In the genomic region with DNA sequence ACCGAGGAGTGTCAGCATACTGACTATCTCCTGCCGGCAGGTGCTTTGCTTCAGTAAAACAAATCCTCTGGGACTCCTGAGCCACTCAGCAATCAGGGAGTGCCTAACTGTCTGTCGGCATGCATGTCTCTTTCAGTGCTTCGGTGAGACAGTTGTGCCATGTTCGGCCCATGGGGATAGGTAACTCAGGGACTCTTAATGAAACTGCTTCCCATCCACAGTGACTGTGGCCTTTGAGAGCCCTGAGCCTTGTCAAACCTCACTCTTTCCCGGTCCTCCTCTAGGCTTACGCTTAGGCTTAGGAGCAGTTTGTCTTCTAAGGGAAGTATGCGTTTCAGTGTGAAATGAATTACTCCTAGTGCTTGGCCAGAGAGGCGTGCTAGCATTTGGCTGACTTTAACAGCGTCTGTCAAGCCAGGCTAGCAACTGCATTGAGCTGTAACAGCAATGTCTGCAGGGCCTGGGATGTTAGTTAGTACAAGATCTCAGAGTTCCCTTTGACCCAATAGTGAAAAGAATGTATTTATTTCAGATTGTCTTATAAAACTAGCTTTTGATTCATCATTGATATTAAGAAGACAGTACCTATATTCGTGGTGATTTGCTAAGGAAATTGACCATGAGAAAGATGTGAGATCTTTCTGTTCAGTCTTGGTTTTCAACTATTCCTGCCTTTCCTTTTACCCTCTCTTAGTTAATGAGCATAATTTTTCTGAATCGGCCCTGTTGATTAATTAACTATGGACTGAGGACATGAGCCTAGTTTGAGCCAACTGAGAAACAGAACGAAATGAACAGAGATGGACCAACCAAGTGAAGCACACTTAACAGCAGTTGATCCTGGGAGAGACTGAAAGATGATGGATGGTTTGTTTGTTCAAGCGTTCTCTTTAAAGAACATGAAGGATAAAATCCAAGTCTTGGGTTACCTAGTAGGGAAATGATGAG, we compare ENCODE assay signal across 12 mouse cellular contexts. TPM values are rescaled to one million over a fixed set of nuclear protein-coding genes. Genes with fewer than 3 reads are reported as not detected.
DNase-seq lines count a peak whose midpoint lies in the region; ATAC-seq and TF ChIP-seq lines count a peak whose summit lies in the region.
"Had no signal": no experiment of that assay in that cellular context is flagged by ENCODE, and none has a peak within 500 bp of the region (broad histone marks: within the 10 kb centered on the region; RNA-seq: fewer than 3 reads in every experiment).

No protein-coding gene starts in this region.

- peak overlapping the region; percentile 41; the same call in 1 of the 2 replicates for H3K4me2 ChIP-seq in heart, embryonic 12.5 days
- H3K4me2 ChIP-seq in midbrain, embryonic 16.5 days (ENCODE audit: low read length) = no peak overlapping the region
- peak overlapping the region; percentile 95 for H3K4me2 ChIP-seq in hindbrain, embryonic 14.5 days (replicated peaks)
- peak overlapping the region; percentile 96 for H3K4me2 ChIP-seq in neural tube, embryonic 13.5 days

- ATAC-seq in heart, embryonic 12.5 days (ENCODE audit: insufficient number of reproducible peaks, low FRiP score) = no peak
- no peak for ATAC-seq in midbrain, embryonic 16.5 days
- ATAC-seq in hindbrain, embryonic 14.5 days (ENCODE audit: low FRiP score) = no peak
- no peak for ATAC-seq in neural tube, embryonic 13.5 days (ENCODE audit: low read depth)
- ATAC-seq: liver, postnatal 0 days had no signal

- no peaks in the 10 kb centered on the region for H3K36me3 ChIP-seq in heart, embryonic 12.5 days
- no peaks in the 10 kb centered on the region for H3K36me3 ChIP-seq in heart, adult 2 months (ENCODE audit: control insufficient read depth, insufficient read depth, low read length)
- H3K36me3 ChIP-seq in midbrain, embryonic 10.5 days = peaks cover 5% of the 10 kb centered on the region
- no peaks in the 10 kb centered on the region for H3K36me3 ChIP-seq in midbrain, embryonic 16.5 days (ENCODE audit: control insufficient read depth, insufficient read depth, low read length)
- no peaks in the 10 kb centered on the region for H3K36me3 ChIP-seq in hindbrain, embryonic 14.5 days (replicated peaks; ENCODE audit: control insufficient read depth, insufficient read depth)
- no peaks in the 10 kb centered on the region for H3K36me3 ChIP-seq in neural tube, embryonic 13.5 days

- peaks cover 11% of the 10 kb centered on the region for H3K27me3 ChIP-seq in heart, embryonic 12.5 days (replicated peaks)
- H3K27me3 ChIP-seq in heart, adult 2 months (ENCODE audit: control insufficient read depth, insufficient read depth, low read length) = no peaks in the 10 kb centered on the region
- peaks cover 29% of the 10 kb centered on the region for H3K27me3 ChIP-seq in midbrain, embryonic 10.5 days (ENCODE audit: low read depth, poor library complexity, severe bottlenecking)
- H3K27me3 ChIP-seq in midbrain, embryonic 16.5 days (ENCODE audit: control insufficient read depth, insufficient read depth, low read depth, low read length) = peaks cover 11% of the 10 kb centered on the region
- H3K27me3 ChIP-seq in hindbrain, embryonic 14.5 days (ENCODE audit: control insufficient read depth, insufficient read depth, low read length) = peaks cover 17% of the 10 kb centered on the region
- 0 out of 2 replicates have a peak, but pooled peaks cover 8% of the 10 kb centered on the region for H3K27me3 ChIP-seq in neural tube, embryonic 13.5 days
- H3K27me3 ChIP-seq: CH12.LX had no signal

- no peak overlapping the region for H3K27ac ChIP-seq in heart, embryonic 12.5 days (ENCODE audit: poor library complexity, severe bottlenecking)
- no peak overlapping the region for H3K27ac ChIP-seq in heart, adult 2 months
- H3K27ac ChIP-seq in midbrain, embryonic 10.5 days (replicated peaks) = no peak overlapping the region
- H3K27ac ChIP-seq in midbrain, embryonic 16.5 days (ENCODE audit: low read length) = no peak overlapping the region
- no peak overlapping the region for H3K27ac ChIP-seq in hindbrain, embryonic 14.5 days
- H3K27ac ChIP-seq in neural tube, embryonic 13.5 days (replicated peaks) = peak overlapping the region; percentile 35; the same call in 1 of the 2 replicates

- 0 out of 2 replicates have a peak overlapping the region, but pooled peaks have one; percentile 3 for H3K4me3 ChIP-seq in heart, embryonic 12.5 days
- no peak overlapping the region for H3K4me3 ChIP-seq in heart, adult 2 months
- peak overlapping the region; percentile 75; the same call in 1 of the 2 replicates for H3K4me3 ChIP-seq in midbrain, embryonic 10.5 days
- no peak overlapping the region for H3K4me3 ChIP-seq in midbrain, embryonic 16.5 days (ENCODE audit: low read depth, low read length)
- peak overlapping the region; percentile 49; the same call in 1 of the 2 replicates for H3K4me3 ChIP-seq in hindbrain, embryonic 14.5 days (replicated peaks; ENCODE audit: low read length)
- H3K4me3 ChIP-seq in neural tube, embryonic 13.5 days = peak overlapping the region; percentile 68
- H3K4me3 ChIP-seq: megakaryocyte, embryonic 14.5 days had no signal

- H3K79me2 ChIP-seq in heart, adult 2 months (replicated peaks; ENCODE audit: control insufficient read depth, insufficient read depth, low read length) = no peaks in the 10 kb centered on the region

- WGBS in heart, embryonic 12.5 days = 71% methylated on average over 14 of the region's 14 CpGs
- 80% methylated on average over 14 of the region's 14 CpGs for WGBS in heart, adult 2 months
- WGBS in midbrain, embryonic 10.5 days = 73% methylated on average over 14 of the region's 14 CpGs
- WGBS in midbrain, embryonic 16.5 days = 73% methylated on average over 14 of the region's 14 CpGs
- 66% methylated on average over 14 of the region's 14 CpGs for WGBS in hindbrain, embryonic 14.5 days
- WGBS in neural tube, embryonic 13.5 days = 58% methylated on average over 14 of the region's 14 CpGs

- DNase-seq in heart, adult 2 months = no peak
- no peak for DNase-seq in midbrain, embryonic 10.5 days (ENCODE audit: low spot score)
- no peak for DNase-seq in hindbrain, embryonic 14.5 days (ENCODE audit: low spot score)
- DNase-seq in adrenal gland, adult 2 months = no peak
- no peak for DNase-seq in urinary bladder, postnatal 10 days (ENCODE audit: low spot score)
- DNase-seq: liver, postnatal 0 days had no signal

- peaks cover 5% of the 10 kb centered on the region for H3K4me1 ChIP-seq in heart, embryonic 12.5 days (replicated peaks)
- H3K4me1 ChIP-seq in heart, adult 2 months (ENCODE audit: control insufficient read depth, insufficient read depth, low read length) = peaks cover 1% of the 10 kb centered on the region
- H3K4me1 ChIP-seq in midbrain, embryonic 10.5 days = peaks cover 32% of the 10 kb centered on the region
- H3K4me1 ChIP-seq in midbrain, embryonic 16.5 days (ENCODE audit: control insufficient read depth, insufficient read depth, low read length) = peaks cover 14% of the 10 kb centered on the region; the same call in 1 of the 2 replicates
- 0 out of 2 replicates have a peak, but pooled peaks cover 4% of the 10 kb centered on the region for H3K4me1 ChIP-seq in hindbrain, embryonic 14.5 days (replicated peaks; ENCODE audit: control insufficient read depth, insufficient read depth, low read length)
- H3K4me1 ChIP-seq in neural tube, embryonic 13.5 days (replicated peaks) = peaks cover 26% of the 10 kb centered on the region

- no peak for TF ChIP-seq EP300 in heart, adult 2 months (IDR thresholded peaks at IDR 0.05; ENCODE audit: insufficient read depth, low read depth, low read length)

- intact Hi-C loops in heart, adult 2 months (cut with DNase I) = loop anchor here (5.0 kb wide), 1 partner anchor 87 kb away; no protein-coding TSS in a partner anchor

- no peak for TF ChIP-seq POLR2A in heart, adult 2 months (IDR thresholded peaks at IDR 0.05; ENCODE audit: insufficient read depth, low read depth, low read length)

- H3K9me3 ChIP-seq in heart, embryonic 12.5 days (replicated peaks) = peaks cover 5% of the 10 kb centered on the region
- peaks cover 5% of the 10 kb centered on the region; the same call in 1 of the 2 replicates for H3K9me3 ChIP-seq in midbrain, embryonic 10.5 days (replicated peaks)
- H3K9me3 ChIP-seq in midbrain, embryonic 16.5 days (replicated peaks; ENCODE audit: control insufficient read depth, low read length, poor library complexity, severe bottlenecking) = no peaks in the 10 kb centered on the region
- H3K9me3 ChIP-seq in hindbrain, embryonic 14.5 days (ENCODE audit: control insufficient read depth, low read length) = no peaks in the 10 kb centered on the region
- no peaks in the 10 kb centered on the region for H3K9me3 ChIP-seq in neural tube, embryonic 13.5 days

- TF ChIP-seq CTCF in heart, adult 2 months (IDR thresholded peaks at IDR 0.05) = no peak

- no peak overlapping the region for H3K9ac ChIP-seq in heart, embryonic 12.5 days
- no peak overlapping the region for H3K9ac ChIP-seq in heart, adult 2 months (ENCODE audit: low read depth, low read length)
- H3K9ac ChIP-seq in midbrain, embryonic 16.5 days (ENCODE audit: low read depth, low read length) = no peak overlapping the region
- H3K9ac ChIP-seq in hindbrain, embryonic 14.5 days = no peak overlapping the region
- no peak overlapping the region for H3K9ac ChIP-seq in neural tube, embryonic 13.5 days
- H3K9ac ChIP-seq: liver, postnatal 0 days had no signal

RNA-seq across cellular contexts. Expression of a gene that starts 2.7 kb away (rescaled TPM):
- 8.7 and 9.4 TPM in 2 replicates for polyA plus RNA-seq in heart, embryonic 12.5 days (2016; fragmentation: Nextera tagmentation; extraction: Ambion mirVana)
- total RNA-seq in heart, adult 2 months (2021) = 1 to 10 TPM; 5.7 to 6.0 TPM
- 2.8 and 4.6 TPM in 2 replicates for polyA plus RNA-seq in heart, adult 2 months (2012; rRNA removed)
- polyA plus RNA-seq in midbrain, embryonic 10.5 days (2016; fragmentation: Nextera tagmentation; extraction: Ambion mirVana) = 13.3 and 21.7 TPM in 2 replicates
- 2.2 and 5.1 TPM in 2 replicates for polyA plus RNA-seq in midbrain, embryonic 16.5 days (2015; fragmentation: Nextera tagmentation; extraction: Ambion mirVana)
- polyA plus RNA-seq in hindbrain, embryonic 14.5 days (2014; fragmentation: Nextera tagmentation; extraction: Ambion mirVana) = 16.6 and 19.1 TPM in 2 replicates
- polyA plus RNA-seq in neural tube, embryonic 13.5 days (2015; fragmentation: Nextera tagmentation; extraction: Ambion mirVana) = 25.6 and 26.0 TPM in 2 replicates
- 100 to 1,000 TPM in 1 of 2 experiments, 1 to 10 TPM in 1; 5.5 to 245 TPM for total RNA-seq in adrenal gland, adult 2 months (2021)
- polyA plus RNA-seq in adrenal gland, adult 2 months (2012; rRNA removed) = 248 and 437 TPM in 2 replicates
- total RNA-seq: CH12.LX; hematopoietic stem cell, adult 5-6 weeks had no signal

Comparison
In these comparisons a context has a peak if more than half of its experiments do, and no peak if none do; other contexts are left out.
1. H3K4me3 ChIP-seq: peak in heart, embryonic 12.5 days (single experiment), midbrain, embryonic 10.5 days (single experiment), hindbrain, embryonic 14.5 days (single experiment) and neural tube, embryonic 13.5 days (single experiment); none in heart, adult 2 months (single experiment) and midbrain, embryonic 16.5 days (single experiment).